Comparison of ENCODE assay signal across 8 mouse cellular contexts in genomic region chr12:83100413-83100812, GRCm38 (mm10).
A peak's percentile ranks its signal among the peaks of the same experiment; 100 is the strongest.
DNase-seq lines count a peak whose midpoint lies in the region.
"Had no signal": no experiment of that assay in that cellular context is flagged by ENCODE, and none has a peak within 500 bp of the region (broad histone marks: within the 10 kb centered on the region; RNA-seq: fewer than 3 reads in every experiment).

No protein-coding gene starts in this region.

- intact Hi-C loops in heart, postnatal 10 days (cut with DNase I) = no loop called here

- DNase-seq in adrenal gland, postnatal 14 days = peak; percentile 82
- DNase-seq in gastrocnemius, postnatal 10 days = peak; percentile 55
- DNase-seq in heart, postnatal 10 days = peak; percentile 86 to 88
- peak; percentile 22 for DNase-seq in lung, postnatal 25 days (ENCODE audit: low spot score)
- no peak for DNase-seq in spleen, postnatal 10 days (ENCODE audit: low spot score in 2 of 2)
- no peak for DNase-seq in layer of hippocampus, postnatal 36 days
- no peak for DNase-seq in urinary bladder, adult 2 months (ENCODE audit: low spot score)
- DNase-seq: cerebellum, adult 9-10 months had no signal

Comparison
In these comparisons a context has a peak if more than half of its experiments do, and no peak if none do; other contexts are left out.
1. DNase-seq: peak in adrenal gland, postnatal 14 days (single experiment), gastrocnemius, postnatal 10 days (single experiment), heart, postnatal 10 days (2 of 2) and lung, postnatal 25 days (single experiment); none in spleen, postnatal 10 days (0 of 2), layer of hippocampus, postnatal 36 days (0 of 2) and urinary bladder, adult 2 months (single experiment).